In the genomic region with DNA sequence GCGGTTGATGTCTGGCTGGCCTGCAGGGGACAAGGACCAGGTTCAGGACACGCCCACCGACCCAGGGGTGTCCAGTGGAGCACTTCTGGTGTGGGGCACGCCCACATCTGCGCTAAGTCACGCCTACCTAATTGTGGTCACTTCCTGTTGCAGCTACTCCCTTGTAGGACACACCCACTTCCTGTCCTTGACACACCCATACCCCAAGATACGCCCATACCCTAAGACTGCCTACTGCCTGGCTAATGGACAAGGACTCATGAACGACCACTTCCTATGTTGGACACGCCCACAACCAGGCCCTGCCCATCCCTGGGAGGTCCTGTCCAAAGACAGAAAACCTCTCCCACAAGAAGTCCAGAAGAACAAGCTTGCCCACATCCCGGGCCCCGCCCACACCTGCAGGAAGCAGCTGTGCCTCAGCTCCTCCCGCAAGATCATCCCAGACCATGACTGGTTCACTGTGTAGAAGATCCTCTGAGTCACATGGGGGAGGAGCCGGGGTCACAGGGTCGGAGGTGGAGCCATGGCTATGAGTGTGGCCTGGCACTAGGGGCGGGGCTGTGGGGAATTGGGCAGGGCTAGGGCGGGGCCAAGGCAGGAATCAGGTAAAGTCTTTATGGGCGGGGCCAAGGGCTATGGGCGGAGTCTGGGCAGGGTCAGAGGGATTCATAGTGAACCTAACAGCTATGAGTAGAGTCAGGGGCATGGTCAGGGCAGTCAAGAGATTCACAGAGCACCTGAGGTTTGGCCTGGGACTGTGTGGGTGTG, we compare ENCODE assay signal across 9 mouse cellular contexts. TPM values are rescaled to one million over a fixed set of nuclear protein-coding genes. Genes with fewer than 3 reads are reported as not detected.
DNase-seq lines count a peak whose midpoint lies in the region; ATAC-seq and TF ChIP-seq lines count a peak whose summit lies in the region.
"Had no signal": no experiment of that assay in that cellular context is flagged by ENCODE, and none has a peak within 500 bp of the region (broad histone marks: within the 10 kb centered on the region; RNA-seq: fewer than 3 reads in every experiment).

No protein-coding gene starts in this region.

- H3K4me3 ChIP-seq in forebrain, embryonic 11.5 days (ENCODE audit: low read depth, low read length) = no peak overlapping the region
- no peak overlapping the region for H3K4me3 ChIP-seq in forebrain, embryonic 14.5 days (ENCODE audit: low read depth, low read length)
- H3K4me3 ChIP-seq in lung, adult 2 months (replicated peaks; ENCODE audit: extremely low read depth, low read depth, low read length) = no peak overlapping the region
- no peak overlapping the region for H3K4me3 ChIP-seq in MEL (ENCODE audit: control insufficient read depth in 1 of 2, insufficient read depth in 1 of 2, low read depth in 2 of 2, low read length in 2 of 2)
- no peak overlapping the region for H3K4me3 ChIP-seq in intestine, embryonic 16.5 days (ENCODE audit: low read length)
- H3K4me3 ChIP-seq: hindbrain, embryonic 13.5 days had no signal

- no peak for ATAC-seq in forebrain, embryonic 11.5 days (replicated peaks; ENCODE audit: low FRiP score)
- ATAC-seq in forebrain, embryonic 14.5 days = no peak
- ATAC-seq in intestine, embryonic 16.5 days = no peak

- H3K27me3 ChIP-seq in forebrain, embryonic 11.5 days (ENCODE audit: control insufficient read depth, insufficient read depth, low read length) = no peaks in the 10 kb centered on the region
- H3K27me3 ChIP-seq in forebrain, embryonic 14.5 days (replicated peaks; ENCODE audit: control insufficient read depth, insufficient read depth, low read length) = no peaks in the 10 kb centered on the region
- H3K27me3 ChIP-seq in MEL (ENCODE audit: control insufficient read depth in 1 of 2, insufficient read depth in 2 of 2, low read length in 2 of 2) = no peaks in the 10 kb centered on the region
- H3K27me3 ChIP-seq in intestine, embryonic 16.5 days (replicated peaks; ENCODE audit: control insufficient read depth, insufficient read depth, low read length) = no peaks in the 10 kb centered on the region
- H3K27me3 ChIP-seq: hindbrain, embryonic 13.5 days had no signal

- H3K4me1 ChIP-seq in forebrain, embryonic 11.5 days (replicated peaks; ENCODE audit: control insufficient read depth, insufficient read depth, low read length) = no peaks in the 10 kb centered on the region
- no peaks in the 10 kb centered on the region for H3K4me1 ChIP-seq in forebrain, embryonic 14.5 days (ENCODE audit: control insufficient read depth, insufficient read depth, low read length)
- no peaks in the 10 kb centered on the region for H3K4me1 ChIP-seq in lung, adult 2 months (ENCODE audit: control insufficient read depth, insufficient read depth, low read length)
- peaks cover 0 to 3% of the 10 kb centered on the region in 2 experiments; a peak in 2 of 4 replicates for H3K4me1 ChIP-seq in MEL (ENCODE audit: control insufficient read depth in 1 of 2, insufficient read depth in 2 of 2, low read length in 2 of 2)
- no peaks in the 10 kb centered on the region for H3K4me1 ChIP-seq in intestine, embryonic 16.5 days (ENCODE audit: control insufficient read depth, insufficient read depth, low read length)
- H3K4me1 ChIP-seq: hindbrain, embryonic 13.5 days had no signal

- TF ChIP-seq EP300 in MEL (IDR thresholded peaks at IDR 0.05; ENCODE audit: low read depth in 1 of 2, low read length in 2 of 2) = no peak

- no peak overlapping the region for H3K9ac ChIP-seq in forebrain, embryonic 11.5 days (ENCODE audit: low read length)
- H3K9ac ChIP-seq in forebrain, embryonic 14.5 days (ENCODE audit: low read length) = no peak overlapping the region
- no peak overlapping the region for H3K9ac ChIP-seq in MEL (ENCODE audit: control insufficient read depth, low read depth, low read length, poor library complexity, severe bottlenecking)
- H3K9ac ChIP-seq in intestine, embryonic 16.5 days (ENCODE audit: low read depth, low read length) = no peak overlapping the region
- H3K9ac ChIP-seq: hindbrain, embryonic 13.5 days had no signal

- 68% methylated on average over 18 of the region's 18 CpGs for WGBS in forebrain, embryonic 11.5 days
- WGBS in forebrain, embryonic 14.5 days = 75% methylated on average over 18 of the region's 18 CpGs
- 69% methylated on average over 18 of the region's 18 CpGs for WGBS in lung, adult 2 months
- 64% methylated on average over 18 of the region's 18 CpGs for WGBS in intestine, embryonic 16.5 days

- H3K9me3 ChIP-seq in forebrain, embryonic 11.5 days (ENCODE audit: control insufficient read depth, low read length) = peaks cover 42% of the 10 kb centered on the region
- peaks cover 48% of the 10 kb centered on the region for H3K9me3 ChIP-seq in forebrain, embryonic 14.5 days (replicated peaks; ENCODE audit: control insufficient read depth, low read length)
- H3K9me3 ChIP-seq in MEL (replicated peaks; ENCODE audit: insufficient read depth, low read length) = no peaks in the 10 kb centered on the region
- H3K9me3 ChIP-seq in intestine, embryonic 16.5 days (ENCODE audit: control insufficient read depth, low read length) = peaks cover 43% of the 10 kb centered on the region

- intact Hi-C loops in heart, postnatal 14 days (cut with DNase I) = loop anchor here (10.0 kb wide), 1 partner anchor 371 kb away; a partner anchor contains a TSS

- no peak for TF ChIP-seq POLR2A in lung, adult 2 months (IDR thresholded peaks at IDR 0.05; ENCODE audit: borderline replicate concordance, extremely low read depth, low read depth, low read length)
- no peak for TF ChIP-seq POLR2A in MEL (IDR thresholded peaks at IDR 0.05; ENCODE audit: control insufficient read depth in 1 of 2, insufficient read depth in 1 of 2, low read depth in 1 of 2, low read length in 2 of 2, poor library complexity in 1 of 2)

- no peak overlapping the region for H3K27ac ChIP-seq in forebrain, embryonic 11.5 days (ENCODE audit: low read depth, low read length)
- no peak overlapping the region for H3K27ac ChIP-seq in forebrain, embryonic 14.5 days (ENCODE audit: low read depth, low read length)
- H3K27ac ChIP-seq in MEL (ENCODE audit: control insufficient read depth, low read depth, low read length) = no peak overlapping the region
- no peak overlapping the region for H3K27ac ChIP-seq in intestine, embryonic 16.5 days (ENCODE audit: low read length)
- H3K27ac ChIP-seq: hindbrain, embryonic 13.5 days had no signal

- H3K36me3 ChIP-seq in forebrain, embryonic 11.5 days (ENCODE audit: control insufficient read depth, insufficient read depth, low read length) = no peaks in the 10 kb centered on the region; the same call in 1 of the 2 replicates
- no peaks in the 10 kb centered on the region for H3K36me3 ChIP-seq in forebrain, embryonic 14.5 days (ENCODE audit: control insufficient read depth, insufficient read depth, low read length)
- H3K36me3 ChIP-seq in MEL (ENCODE audit: control insufficient read depth in 1 of 2, insufficient read depth in 2 of 2, low read length in 2 of 2) = peaks cover 0 to 2% of the 10 kb centered on the region in 2 experiments; a peak in 1 of 4 replicates
- H3K36me3 ChIP-seq in intestine, embryonic 16.5 days (ENCODE audit: control insufficient read depth, insufficient read depth, low read length) = peaks cover 21% of the 10 kb centered on the region

- H3K79me2 ChIP-seq in MEL (ENCODE audit: control insufficient read depth, insufficient read depth, low read length, poor library complexity) = no peaks in the 10 kb centered on the region; the same call in 1 of the 2 replicates

- TF ChIP-seq CTCF in lung, adult 2 months (IDR thresholded peaks at IDR 0.05; ENCODE audit: insufficient read depth, low read length) = no peak
- TF ChIP-seq CTCF in MEL (IDR thresholded peaks at IDR 0.05 in 2 of 3, conservative IDR thresholded peaks at IDR 0.05 in 1 of 3; ENCODE audit: control insufficient read depth in 1 of 3, insufficient read depth in 1 of 3, low read depth in 2 of 3, low read length in 3 of 3, poor library complexity in 1 of 3, severe bottlenecking in 1 of 3) = no peak

- no peak overlapping the region for H3K4me2 ChIP-seq in forebrain, embryonic 11.5 days (ENCODE audit: low read depth, low read length, severe bottlenecking)
- no peak overlapping the region for H3K4me2 ChIP-seq in forebrain, embryonic 14.5 days (ENCODE audit: low read length)
- H3K4me2 ChIP-seq in intestine, embryonic 16.5 days (ENCODE audit: low read depth, low read length) = no peak overlapping the region
- H3K4me2 ChIP-seq: hindbrain, embryonic 13.5 days had no signal

- no peak for TF ChIP-seq RAD21 in MEL (IDR thresholded peaks at IDR 0.05; ENCODE audit: low read depth, low read length)

- peak; percentile 51 for DNase-seq in forebrain, embryonic 11.5 days (ENCODE audit: low spot score)
- no peak for DNase-seq in forebrain, embryonic 14.5 days (ENCODE audit: low spot score)
- peak; percentile 3 to 5 for DNase-seq in lung, adult 18-20 months
- no peak for DNase-seq in lung, adult 2 months
- DNase-seq in MEL (ENCODE audit: low read depth, low spot score) = peak; percentile 44
- peak; percentile 53 to 54 for DNase-seq in natural killer cell, adult 2 months (ENCODE audit: low spot score in 2 of 2)
- no peak for DNase-seq in heart, postnatal 14 days

TF ChIP-seq in MEL, 35 proteins besides CTCF, POLR2A, EP300 and RAD21:
- TF ChIP-seq MAX (IDR thresholded peaks at IDR 0.05; ENCODE audit: low read length) (no peak), MXI1 (IDR thresholded peaks at IDR 0.05; ENCODE audit: low read depth, low read length) (no peak), TBP (IDR thresholded peaks at IDR 0.05; ENCODE audit: low read depth, low read length) (no peak), GABPA (IDR thresholded peaks at IDR 0.05; ENCODE audit: low read depth, low read length) (no peak), HCFC1 (IDR thresholded peaks at IDR 0.05; ENCODE audit: low read depth, low read length) (no peak), MAZ (IDR thresholded peaks at IDR 0.05; ENCODE audit: low read depth, low read length) (no peak)
TF ChIP-seq in MEL: peak in this region for 0.

RNA-seq across cellular contexts. Expression of a gene that starts 5.4 kb away (rescaled TPM):
- 3.3 and 4.4 TPM in 2 replicates for polyA plus RNA-seq in forebrain, embryonic 11.5 days (2014; fragmentation: Nextera tagmentation; extraction: Ambion mirVana)
- 6.0 and 6.8 TPM in 2 replicates for polyA plus RNA-seq in forebrain, embryonic 14.5 days (2014; fragmentation: Nextera tagmentation; extraction: Ambion mirVana)
- polyA plus RNA-seq in lung, adult 2 months (2012; rRNA removed) = 33.0 and 70.2 TPM in 2 replicates
- 9.4 and 11.1 TPM in 2 replicates for total RNA-seq in MEL (2012; rRNA removed)
- polyA plus RNA-seq in MEL (2012; ENCODE audit: insufficient read depth in 1 of 2, insufficient read length in 2 of 2, low read depth in 1 of 2, low replicate concordance in 2 of 2, missing spikeins in 1 of 2) = 10 to 100 TPM in 1 of 2 experiments, not detected in 1; 14.1 TPM
- 10.4 and 13.5 TPM in 2 replicates for polyA plus RNA-seq in intestine, embryonic 16.5 days (2015; fragmentation: Nextera tagmentation; extraction: Ambion mirVana)
- total RNA-seq in heart, postnatal 14 days (2021) = 10 to 100 TPM; 10.3 to 11.7 TPM

Comparison
In these comparisons a context has a peak if more than half of its experiments do, and no peak if none do; other contexts are left out.
1. DNase-seq: peak in forebrain, embryonic 11.5 days (single experiment), lung, adult 18-20 months (2 of 2), MEL (single experiment) and natural killer cell, adult 2 months (2 of 2); none in forebrain, embryonic 14.5 days (single experiment), lung, adult 2 months (single experiment) and heart, postnatal 14 days (0 of 2).